Mouse (Mus musculus) thymus, postnatal 0 days (tissue): ENCODE data around the gene C77080. TPM values are rescaled to one million over a fixed set of nuclear protein-coding genes. Genes with fewer than 3 reads are reported as not detected.

ENCODE experiments used
- DNase-seq: peaks from one replicate; pipeline ENCODE4 v3.0.0-alpha.2; 2015; ENCODE audit warnings: low spot score
- polyA plus RNA-seq: library from polyadenylated mRNA; unstranded; fragments of >200 nt; fragmentation: Nextera tagmentation; extraction: Ambion mirVana; gene quantifications from 2 replicates; pipeline ENCODE4 v1.2.1, GENCODE M21; 2015

The C77080 gene
- polyA plus RNA-seq: 3.3 and 3.6 TPM in 2 replicates

GRCm38 (mm10) chr4:129261196-129261595 lies at the start of gene C77080:
Gene C77080 (minus strand): TSS chr4:129261404.
- DNase-seq: no peak

- DNase-seq: no peak
These were observed 46.7 kb upstream of the C77080 start for GRCm38 (mm10) chr4:129307936-129308335.

GRCm38 (mm10) chr4:129304306-129304705 lies 43.1 kb upstream of the C77080 start:
- no peak for DNase-seq

- DNase-seq: no peak
These were observed 42.6 kb upstream of the C77080 start for GRCm38 (mm10) chr4:129303816-129304215.

- DNase-seq: no peak
These were observed 42.2 kb upstream of the C77080 start for GRCm38 (mm10) chr4:129303401-129303800.

- no peak for DNase-seq
These were observed 37.9 kb upstream of the C77080 start for GRCm38 (mm10) chr4:129299121-129299520.

GRCm38 (mm10) chr4:129297724-129298123 lies 36.5 kb upstream of the C77080 start:
- DNase-seq: no peak

GRCm38 (mm10) chr4:129296066-129296465 lies 34.9 kb upstream of the C77080 start:
- DNase-seq: no peak

GRCm38 (mm10) chr4:129295188-129295587 lies 34.0 kb upstream of the C77080 start:
- no peak for DNase-seq

GRCm38 (mm10) chr4:129293702-129294101 lies 32.5 kb upstream of the C77080 start:
- DNase-seq: no peak

- DNase-seq: no peak
These were observed 31.6 kb upstream of the C77080 start for GRCm38 (mm10) chr4:129292831-129293230.

GRCm38 (mm10) chr4:129289671-129290070 lies 28.5 kb upstream of the C77080 start:
- no peak for DNase-seq

GRCm38 (mm10) chr4:129288067-129288466 lies 26.9 kb upstream of the C77080 start:
- DNase-seq: no peak

- DNase-seq: no peak
These were observed 26.3 kb upstream of the C77080 start, which contains the start of gene Sync for GRCm38 (mm10) chr4:129287472-129287981. Gene Sync (plus strand): TSS chr4:129287617.

GRCm38 (mm10) chr4:129286683-129287471 lies 25.7 kb upstream of the C77080 start:
- no peak for DNase-seq

- no peak for DNase-seq
These were observed 24.9 kb upstream of the C77080 start for GRCm38 (mm10) chr4:129286001-129286682.

- DNase-seq: no peak
These were observed 23.5 kb upstream of the C77080 start for GRCm38 (mm10) chr4:129284685-129285084.

GRCm38 (mm10) chr4:129283226-129283625 lies 22.0 kb upstream of the C77080 start:
- DNase-seq: no peak

GRCm38 (mm10) chr4:129282786-129283185 lies 21.6 kb upstream of the C77080 start:
- DNase-seq: no peak

GRCm38 (mm10) chr4:129276453-129276865 lies 15.3 kb upstream of the C77080 start:
- DNase-seq: peak; percentile 88

- no peak for DNase-seq
These were observed 11.5 kb upstream of the C77080 start for GRCm38 (mm10) chr4:129272756-129273046.

GRCm38 (mm10) chr4:129271991-129272755 lies 11.0 kb upstream of the C77080 start:
- no peak for DNase-seq
